Mouse (Mus musculus): Measurements from ENCODE around the gene Zfp457.

Gene Zfp457

DNA sequence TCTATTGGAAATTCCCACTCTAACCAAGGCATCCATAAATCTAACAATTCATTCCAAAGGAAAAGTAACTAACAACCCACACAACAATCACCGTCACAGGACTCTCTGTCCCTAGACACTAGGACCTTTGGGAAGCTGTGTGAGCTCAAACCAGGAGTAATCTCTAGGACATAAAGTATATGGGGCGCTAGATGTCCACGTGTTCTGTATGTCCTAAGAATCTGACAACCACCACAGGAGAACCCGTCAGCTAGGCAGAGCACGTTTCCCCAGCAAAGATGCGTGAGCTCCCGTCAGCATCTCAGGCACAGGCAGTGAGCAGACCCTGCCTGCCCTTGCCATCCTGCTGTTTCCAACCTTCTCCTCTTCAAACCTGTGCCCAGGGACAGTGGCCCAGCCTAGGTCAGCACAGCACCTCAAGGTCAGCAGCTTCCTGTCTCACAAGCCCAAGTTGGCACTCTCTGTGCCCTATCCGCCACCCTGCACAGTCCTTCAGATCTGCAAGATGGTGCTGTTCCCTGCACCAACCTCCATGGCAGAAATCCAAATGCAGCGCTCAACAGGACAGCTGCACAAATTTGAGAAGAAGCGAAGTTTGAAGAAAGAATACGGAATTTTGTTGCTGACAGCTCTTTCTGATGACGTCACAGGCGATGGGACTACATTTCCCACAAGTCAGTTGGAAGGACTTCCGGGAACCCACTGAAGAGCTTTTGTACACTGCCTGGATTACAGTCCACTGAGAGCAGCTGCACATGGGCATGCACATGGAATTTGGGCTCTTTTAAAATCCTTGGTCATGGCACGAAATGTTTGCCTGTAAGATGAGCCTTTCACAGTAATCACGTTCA lies at the start of gene Zfp457:
Zfp457 (minus strand) TSS at position 664 of the 851 bp plus-strand sequence.
- DNase-seq, result peak; percentile 95

- DNase-seq, result no peak
Measured at GRCm38 (mm10) chr13:67351854-67352253, 45.6 kb upstream of the Zfp457 start.

DNA sequence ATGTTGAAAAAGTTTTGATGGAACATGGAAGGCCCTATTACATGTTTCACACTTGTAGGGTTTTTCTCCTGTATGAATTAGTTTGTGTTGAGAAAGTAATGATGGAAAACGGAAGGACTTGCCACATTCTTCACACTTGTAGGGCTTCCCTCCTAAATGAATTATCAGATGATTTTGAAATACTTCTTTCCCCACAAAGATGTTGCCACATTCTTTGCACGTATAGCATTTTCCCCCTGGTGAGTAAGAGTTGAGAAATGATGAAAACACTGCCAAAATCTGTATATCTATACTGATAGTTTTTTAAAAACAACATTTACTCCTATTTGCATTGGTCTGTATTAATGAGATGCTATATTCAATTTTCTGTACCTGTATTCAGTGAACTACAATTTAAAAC lies 37.1 kb upstream of the Zfp457 start:
- no peak for DNase-seq

DNA sequence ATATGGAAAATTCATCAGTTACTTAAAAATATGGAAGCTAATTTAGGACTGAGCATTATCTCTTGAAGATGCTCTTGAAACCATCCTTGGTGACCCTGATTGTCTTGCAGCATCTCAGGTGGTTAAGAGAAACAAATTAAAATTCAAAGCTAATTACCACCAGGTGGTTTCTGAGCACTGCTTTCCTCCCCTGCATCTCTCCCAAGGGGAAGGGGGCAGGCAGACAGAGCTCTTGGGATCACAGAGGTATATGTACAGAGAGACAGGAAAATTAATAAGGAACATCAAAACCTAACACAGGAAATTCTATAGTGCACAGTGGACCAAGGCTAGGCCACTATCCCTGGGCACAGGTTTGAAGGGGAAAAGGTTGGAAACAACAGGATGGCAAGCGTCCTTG lies 26.6 kb upstream of the Zfp457 start:
- DNase-seq, result no peak

DNA sequence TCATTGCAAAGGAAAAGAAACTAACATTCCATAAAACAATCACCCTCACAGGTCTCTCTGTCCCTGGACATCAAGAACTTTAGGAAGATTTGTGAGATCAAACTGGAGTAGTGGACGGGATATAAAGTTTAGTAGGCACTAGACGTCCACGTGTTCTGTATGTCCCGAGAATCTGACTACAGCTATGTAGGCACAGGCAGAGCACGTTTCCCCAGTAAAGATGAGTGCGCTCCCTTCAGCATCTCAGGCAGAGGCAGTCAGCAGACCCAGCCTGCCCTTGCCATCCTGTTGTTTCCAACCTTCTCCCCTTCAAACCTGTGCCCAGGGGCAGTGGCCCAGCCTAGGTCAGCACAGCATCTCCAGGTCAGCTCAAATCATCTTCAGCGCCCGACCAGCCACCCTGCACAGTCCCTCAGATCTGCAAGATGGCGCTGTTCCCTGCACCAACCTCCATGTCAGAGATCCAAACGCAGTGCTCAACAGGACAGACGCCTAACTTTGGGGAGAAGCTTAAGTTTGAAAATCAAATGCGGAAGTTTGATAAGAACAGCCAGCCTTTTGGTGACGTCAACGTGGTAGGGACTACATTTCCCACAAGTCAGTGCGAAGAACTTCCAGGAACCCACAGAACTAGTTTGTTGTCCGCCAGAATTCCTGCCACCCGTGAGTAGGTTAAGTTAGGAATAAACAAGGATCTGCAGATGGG lies 25.9 kb upstream of the Zfp457 start, which contains the start of gene Zfp595:
Zfp595 (minus strand) TSS at position 552 of the 706 bp plus-strand sequence.
- DNase-seq, result peak; percentile 91

GRCm38 (mm10) chr13:67306718-67307117 lies 433 bp upstream of the Zfp457 start:
- DNase-seq, result no peak

GRCm38 (mm10) chr13:67278314-67278713 lies 28.0 kb downstream of the Zfp457 start, which contains the start of gene Zfp458:
Gene Zfp458 (minus strand): TSS chr13:67278466.
- DNase-seq, result peak; percentile 4

- DNase-seq, result peak; percentile 6
Measured at GRCm38 (mm10) chr13:67269383-67270065, 36.8 kb downstream of the Zfp457 start.

DNA sequence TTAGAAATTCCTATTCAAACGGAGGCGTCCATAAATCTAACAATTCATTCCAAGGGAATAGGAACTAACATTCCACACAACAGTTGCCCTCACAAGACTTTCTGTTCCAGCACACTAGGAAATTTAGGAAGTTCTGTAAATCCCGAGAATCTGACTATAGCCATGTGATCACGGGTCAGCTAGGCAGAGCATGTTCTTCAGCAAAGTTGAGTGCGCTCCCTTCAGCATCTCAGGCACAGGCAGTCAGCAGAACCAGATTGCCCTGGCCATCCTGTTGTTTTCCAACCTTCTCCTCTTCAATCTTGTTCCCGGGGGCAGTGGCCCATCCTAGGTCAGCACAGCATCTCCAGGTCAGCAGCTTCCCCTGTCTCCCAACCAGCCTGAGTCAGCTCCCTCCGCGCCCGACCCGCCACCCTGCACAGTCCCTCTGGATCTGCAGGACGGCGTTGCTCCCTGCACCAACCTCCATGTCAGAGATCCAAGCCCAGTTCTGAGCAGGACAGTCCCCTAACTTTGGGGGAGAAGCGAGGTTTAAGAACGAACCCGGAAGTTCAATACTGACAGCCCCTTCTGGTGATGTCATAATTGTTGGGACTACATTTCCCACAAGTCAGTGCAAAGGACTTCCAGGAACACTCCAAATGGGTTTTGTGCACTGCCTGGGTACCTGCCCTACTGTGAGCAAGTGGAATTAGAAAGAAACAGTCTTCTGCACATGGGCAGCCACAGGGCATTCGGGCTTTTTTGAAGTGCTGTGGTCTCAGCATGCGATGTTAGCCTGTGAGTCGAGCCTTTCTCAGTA lies 37.5 kb downstream of the Zfp457 start:
- peak; percentile 93 for DNase-seq

Data from retina, postnatal 1 day (tissue).